Mouse (Mus musculus): ENCODE results near the gene Cfap77. TPM values are rescaled to one million over a fixed set of nuclear protein-coding genes. Genes with fewer than 3 reads are reported as not detected.
"Not testable (repeated sequence)": the region's sequence is repeated elsewhere in the genome, so short reads cannot be mapped to it uniquely, and the experiment has no call there.

Cfap77 gene
- polyA plus RNA-seq, 1 experiment from 2014 or later = 0.71 TPM

GRCm38 (mm10) chr2:29095674-29096073, 40.8 kb upstream of the Cfap77 start:
- no peak for ATAC-seq (replicated peaks; ENCODE audit: low FRiP score)
- 88% methylated on average over 8 of the region's 8 CpGs for WGBS
- H3K4me1 ChIP-seq (replicated peaks; ENCODE audit: control insufficient read depth, insufficient read depth, low read length) = no peaks in the 10 kb centered on the region

GRCm38 (mm10) chr2:29089276-29089675, 34.4 kb upstream of the Cfap77 start:
- H3K4me2 ChIP-seq; H3K4me3 ChIP-seq (ENCODE audit: low read depth, low read length); H3K27me3 ChIP-seq (replicated peaks; ENCODE audit: control insufficient read depth, insufficient read depth, low read length); H3K4me1 ChIP-seq (replicated peaks; ENCODE audit: control insufficient read depth, insufficient read depth, low read length); H3K9ac ChIP-seq (ENCODE audit: low read depth, low read length); H3K9me3 ChIP-seq (ENCODE audit: control insufficient read depth, low read length); H3K27ac ChIP-seq (ENCODE audit: low read depth, low read length); DNase-seq (ENCODE audit: low spot score); ATAC-seq (replicated peaks; ENCODE audit: low FRiP score): not testable (repeated sequence)
- H3K36me3 ChIP-seq (ENCODE audit: control insufficient read depth, insufficient read depth, low read length) = peaks cover 22% of the 10 kb centered on the region
- 88% methylated on average over 6 of the region's 6 CpGs for WGBS

More at GRCm38 (mm10) chr2:29095674-29096073, 40.8 kb upstream of the Cfap77 start:
- Histone ChIP-seq H3K27ac (ENCODE audit: low read depth, low read length) (no peak overlapping the region), H3K4me2 (no peak overlapping the region), H3K9me3 (ENCODE audit: control insufficient read depth, low read length) (no peaks in the 10 kb centered on the region), H3K27me3 (replicated peaks; ENCODE audit: control insufficient read depth, insufficient read depth, low read length) (no peaks in the 10 kb centered on the region), H3K36me3 (ENCODE audit: control insufficient read depth, insufficient read depth, low read length) (no peaks in the 10 kb centered on the region), H3K9ac (ENCODE audit: low read depth, low read length) (no peak overlapping the region), H3K4me3 (ENCODE audit: low read depth, low read length) (no peak overlapping the region)
- no peak for DNase-seq (ENCODE audit: low spot score)

GRCm38 (mm10) chr2:29086026-29086425, 31.2 kb upstream of the Cfap77 start:
- WGBS = 96% methylated on average over 7 of the region's 7 CpGs
- Histone ChIP-seq H3K36me3 (ENCODE audit: control insufficient read depth, insufficient read depth, low read length) (peaks cover 33% of the 10 kb centered on the region), H3K4me3 (ENCODE audit: low read depth, low read length) (no peak overlapping the region), H3K4me1 (replicated peaks; ENCODE audit: control insufficient read depth, insufficient read depth, low read length) (no peaks in the 10 kb centered on the region), H3K9ac (ENCODE audit: low read depth, low read length) (no peak overlapping the region), H3K4me2 (no peak overlapping the region), H3K27me3 (replicated peaks; ENCODE audit: control insufficient read depth, insufficient read depth, low read length) (no peaks in the 10 kb centered on the region), H3K9me3 (ENCODE audit: control insufficient read depth, low read length) (no peaks in the 10 kb centered on the region), H3K27ac (ENCODE audit: low read depth, low read length) (no peak overlapping the region)
- ATAC-seq (replicated peaks; ENCODE audit: low FRiP score) (no peak), DNase-seq (ENCODE audit: low spot score) (no peak)

GRCm38 (mm10) chr2:29081965-29082364, 27.1 kb upstream of the Cfap77 start:
- Histone ChIP-seq H3K27ac (ENCODE audit: low read depth, low read length) (no peak overlapping the region), H3K4me3 (ENCODE audit: low read depth, low read length) (no peak overlapping the region), H3K9me3 (ENCODE audit: control insufficient read depth, low read length) (no peaks in the 10 kb centered on the region), H3K9ac (ENCODE audit: low read depth, low read length) (no peak overlapping the region), H3K27me3 (replicated peaks; ENCODE audit: control insufficient read depth, insufficient read depth, low read length) (no peaks in the 10 kb centered on the region), H3K36me3 (ENCODE audit: control insufficient read depth, insufficient read depth, low read length) (peaks cover 46% of the 10 kb centered on the region), H3K4me1 (replicated peaks; ENCODE audit: control insufficient read depth, insufficient read depth, low read length) (no peaks in the 10 kb centered on the region), H3K4me2 (no peak overlapping the region)
- WGBS = 76% methylated on average over 3 of the region's 3 CpGs
- no peak for ATAC-seq (replicated peaks; ENCODE audit: low FRiP score)
- no peak for DNase-seq (ENCODE audit: low spot score)

DNA sequence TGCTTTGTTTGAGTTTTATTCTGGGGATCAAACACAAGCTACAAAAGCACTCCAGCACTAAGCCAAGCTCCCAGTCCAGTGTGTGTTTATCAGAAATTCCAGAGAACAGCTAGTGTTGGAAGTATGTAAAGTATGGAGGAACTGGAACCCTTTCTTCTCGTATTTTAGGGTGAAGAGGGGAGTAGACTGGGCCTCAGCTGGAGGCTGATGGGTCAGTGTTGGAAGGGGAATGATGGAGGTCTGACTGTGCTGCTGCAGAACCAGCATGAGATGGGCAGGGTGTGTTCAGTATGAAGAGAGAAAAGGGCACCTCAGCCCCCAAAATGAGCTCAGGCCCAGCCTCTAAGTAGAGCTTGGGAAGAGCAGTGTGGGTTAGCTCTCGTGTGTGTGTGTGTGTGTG, 21.4 kb upstream of the Cfap77 start:
- H3K9me3 ChIP-seq (ENCODE audit: control insufficient read depth, low read length) = no peaks in the 10 kb centered on the region
- H3K4me3 ChIP-seq (ENCODE audit: low read depth, low read length) = no peak overlapping the region
- 85% methylated on average over 2 of the region's 2 CpGs for WGBS
- peaks cover 46% of the 10 kb centered on the region for H3K36me3 ChIP-seq (ENCODE audit: control insufficient read depth, insufficient read depth, low read length)
- no peak overlapping the region for H3K9ac ChIP-seq (ENCODE audit: low read depth, low read length)
- H3K27me3 ChIP-seq (replicated peaks; ENCODE audit: control insufficient read depth, insufficient read depth, low read length) = no peaks in the 10 kb centered on the region
- ATAC-seq (replicated peaks; ENCODE audit: low FRiP score) (no peak), DNase-seq (ENCODE audit: low spot score) (no peak)
- no peak overlapping the region for H3K27ac ChIP-seq (ENCODE audit: low read depth, low read length)
- no peaks in the 10 kb centered on the region for H3K4me1 ChIP-seq (replicated peaks; ENCODE audit: control insufficient read depth, insufficient read depth, low read length)
- H3K4me2 ChIP-seq = no peak overlapping the region

DNA sequence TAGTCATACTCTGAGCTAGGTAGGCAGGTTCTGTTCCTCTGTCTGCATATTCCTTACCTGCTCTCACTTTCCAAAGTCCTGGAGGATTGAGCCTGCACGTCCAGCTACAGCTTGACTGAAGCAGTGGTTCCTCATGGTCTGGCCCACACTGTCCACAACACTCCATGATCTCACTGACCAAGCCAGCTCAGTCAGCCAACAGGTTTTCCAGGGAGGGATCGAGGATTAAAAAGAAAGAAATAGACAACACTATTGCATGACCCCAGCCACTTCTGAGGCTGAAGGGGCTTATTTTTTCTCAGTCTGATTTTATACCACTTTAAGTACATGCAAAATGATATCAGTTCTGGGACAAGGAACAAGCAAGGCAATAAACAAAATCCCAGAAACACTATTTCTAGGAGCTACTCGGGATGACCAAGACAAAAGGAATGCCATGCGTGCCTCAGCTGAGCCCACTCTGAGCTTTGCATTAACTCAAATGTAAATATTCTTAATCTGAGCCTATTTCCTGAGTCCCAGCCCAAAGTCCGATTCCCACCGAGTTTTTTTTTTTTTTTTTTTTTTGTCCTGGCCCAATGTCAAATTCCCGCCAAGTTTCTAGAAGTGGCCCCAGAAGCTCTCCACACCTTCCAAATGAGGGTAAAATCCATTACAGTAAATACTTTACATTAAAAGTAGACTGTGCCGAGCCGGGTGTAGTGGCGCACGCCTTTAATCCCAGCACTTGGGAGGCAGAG, 20.6 kb upstream of the Cfap77 start:
- no peak overlapping the region for H3K9ac ChIP-seq (ENCODE audit: low read depth, low read length)
- WGBS = 86% methylated on average over 11 of the region's 11 CpGs
- H3K27ac ChIP-seq (ENCODE audit: low read depth, low read length) = no peak overlapping the region
- H3K9me3 ChIP-seq (ENCODE audit: control insufficient read depth, low read length) = no peaks in the 10 kb centered on the region
- H3K4me1 ChIP-seq (replicated peaks; ENCODE audit: control insufficient read depth, insufficient read depth, low read length) = no peaks in the 10 kb centered on the region
- DNase-seq (ENCODE audit: low spot score) (no peak), ATAC-seq (replicated peaks; ENCODE audit: low FRiP score) (no peak)
- H3K27me3 ChIP-seq (replicated peaks; ENCODE audit: control insufficient read depth, insufficient read depth, low read length) = no peaks in the 10 kb centered on the region
- H3K4me3 ChIP-seq (ENCODE audit: low read depth, low read length) = no peak overlapping the region
- peaks cover 46% of the 10 kb centered on the region for H3K36me3 ChIP-seq (ENCODE audit: control insufficient read depth, insufficient read depth, low read length)
- no peak overlapping the region for H3K4me2 ChIP-seq

- DNase-seq (ENCODE audit: low spot score) (no peak), ATAC-seq (replicated peaks; ENCODE audit: low FRiP score) (no peak)
- H3K27me3 ChIP-seq (replicated peaks; ENCODE audit: control insufficient read depth, insufficient read depth, low read length) = no peaks in the 10 kb centered on the region
- H3K27ac ChIP-seq (ENCODE audit: low read depth, low read length) = no peak overlapping the region
- WGBS = 88% methylated on average over 7 of the region's 7 CpGs
- H3K4me3 ChIP-seq (ENCODE audit: low read depth, low read length) = no peak overlapping the region
- H3K9me3 ChIP-seq (ENCODE audit: control insufficient read depth, low read length) = no peaks in the 10 kb centered on the region
- H3K36me3 ChIP-seq (ENCODE audit: control insufficient read depth, insufficient read depth, low read length) = peaks cover 43% of the 10 kb centered on the region
- H3K4me2 ChIP-seq = no peak overlapping the region
- no peaks in the 10 kb centered on the region for H3K4me1 ChIP-seq (replicated peaks; ENCODE audit: control insufficient read depth, insufficient read depth, low read length)
- H3K9ac ChIP-seq (ENCODE audit: low read depth, low read length) = no peak overlapping the region
These were observed 19.8 kb upstream of the Cfap77 start for GRCm38 (mm10) chr2:29074676-29075075.

GRCm38 (mm10) chr2:29066410-29066809, 11.5 kb upstream of the Cfap77 start:
- Histone ChIP-seq H3K4me3 (ENCODE audit: low read depth, low read length) (no peak overlapping the region), H3K36me3 (ENCODE audit: control insufficient read depth, insufficient read depth, low read length) (peaks cover 9% of the 10 kb centered on the region), H3K9me3 (ENCODE audit: control insufficient read depth, low read length) (no peaks in the 10 kb centered on the region), H3K4me2 (no peak overlapping the region), H3K27ac (ENCODE audit: low read depth, low read length) (no peak overlapping the region), H3K27me3 (replicated peaks; ENCODE audit: control insufficient read depth, insufficient read depth, low read length) (no peaks in the 10 kb centered on the region), H3K9ac (ENCODE audit: low read depth, low read length) (no peak overlapping the region), H3K4me1 (replicated peaks; ENCODE audit: control insufficient read depth, insufficient read depth, low read length) (peaks cover 2% of the 10 kb centered on the region; the same call in 1 of the 2 replicates)
- WGBS = 67% methylated on average over 7 of the region's 7 CpGs
- DNase-seq (ENCODE audit: low spot score) (no peak), ATAC-seq (replicated peaks; ENCODE audit: low FRiP score) (no peak)

- Histone ChIP-seq H3K27ac (ENCODE audit: low read depth, low read length) (no peak overlapping the region), H3K36me3 (ENCODE audit: control insufficient read depth, insufficient read depth, low read length) (peaks cover 5% of the 10 kb centered on the region), H3K4me1 (replicated peaks; ENCODE audit: control insufficient read depth, insufficient read depth, low read length) (peaks cover 5% of the 10 kb centered on the region; the same call in 1 of the 2 replicates), H3K9ac (ENCODE audit: low read depth, low read length) (no peak overlapping the region), H3K4me2 (no peak overlapping the region), H3K27me3 (replicated peaks; ENCODE audit: control insufficient read depth, insufficient read depth, low read length) (no peaks in the 10 kb centered on the region), H3K9me3 (ENCODE audit: control insufficient read depth, low read length) (no peaks in the 10 kb centered on the region), H3K4me3 (ENCODE audit: low read depth, low read length) (no peak overlapping the region)
- DNase-seq (ENCODE audit: low spot score) (no peak), ATAC-seq (replicated peaks; ENCODE audit: low FRiP score) (no peak)
- WGBS = 88% methylated on average over 6 of the region's 6 CpGs
These were observed 10.9 kb upstream of the Cfap77 start for GRCm38 (mm10) chr2:29065796-29066195.

All from liver, embryonic 11.5 days (tissue).